ENCODE assay signal across 8 mouse cellular contexts in genomic region chr7:127406002-127406987, GRCm38 (mm10). TPM values are rescaled to one million over a fixed set of nuclear protein-coding genes. Genes with fewer than 3 reads are reported as not detected.
DNase-seq lines count a peak whose midpoint lies in the region; ATAC-seq lines count a peak whose summit lies in the region.
"Not testable (repeated sequence)": the region's sequence is repeated elsewhere in the genome, so short reads cannot be mapped to it uniquely, and the experiment has no call there.

Zfp764 (minus strand) TSS chr7:127406822.

- intact Hi-C loops in gastrocnemius, postnatal 14 days (cut with DNase I; ENCODE audit: low total_unique reads); left cerebral cortex, postnatal 10 days (cut with DNase I): not testable (repeated sequence)

- DNase-seq in adipocyte (ENCODE audit: low spot score): peak; percentile 79
- peak; percentile 94 for DNase-seq in embryo, embryonic 10.5 days (ENCODE audit: low spot score)
- peak; percentile 83 for DNase-seq in gastrocnemius, postnatal 14 days
- peak; percentile 81 to 90 for DNase-seq in left cerebral cortex, postnatal 10 days (ENCODE audit: extremely low spot score in 1 of 2, low spot score in 2 of 2)
- DNase-seq in right cerebral cortex, postnatal 25 days: peak; percentile 74
- DNase-seq in yolk sac, embryonic 10.5 days (ENCODE audit: low spot score): peak; percentile 83

- peak; percentile 97 for ATAC-seq in inflammation-experienced regulatory T-cells, adult 6 months
- ATAC-seq in megakaryocyte-erythroid progenitor cell, adult 5-6 weeks (replicated peaks; ENCODE audit: low FRiP score, low TSS enrichment, poor library complexity, severe bottlenecking): peak; percentile 83

RNA-seq across cellular contexts. Expression of gene Zfp764, which starts in this region (rescaled TPM):
- total RNA-seq in gastrocnemius, postnatal 14 days (2021): 1 to 10 TPM; 2.1 to 3.1 TPM
- polyA plus RNA-seq in inflammation-experienced regulatory T-cells, adult 6 months (2017; shearing (Covaris generic)): 1 to 10 TPM; 3.6 to 7.5 (median 6.1) TPM
- 1 to 10 TPM; 3.6 to 4.7 TPM for total RNA-seq in left cerebral cortex, postnatal 10 days (2021)
- total RNA-seq in megakaryocyte-erythroid progenitor cell, adult 5-6 weeks (2014; fragmentation: Nextera tagmentation): 1.8 and 6.5 TPM in 2 replicates
- 3.7 and 4.2 TPM in 2 replicates for total RNA-seq in megakaryocyte-erythroid progenitor cell, adult 5-6 weeks (2017)

Comparison
In these comparisons a context has a peak if more than half of its experiments do, and no peak if none do; other contexts are left out.
1. Peak in every context shown above with its lines: DNase-seq and ATAC-seq.